Mouse (Mus musculus): ENCODE measurements around the gene Ssxb10.
A peak's percentile ranks its signal among the peaks of the same experiment; 100 is the strongest.
"Not testable (repeated sequence)": the region's sequence is repeated elsewhere in the genome, so short reads cannot be mapped to it uniquely, and the experiment has no call there.

The Ssxb10 gene

GRCm38 (mm10) chrX:8327124-8327523 is at the start of gene Ssxb10:
Ssxb10 (plus strand) TSS chrX:8327424.
- no peak for DNase-seq (ENCODE audit: low spot score in 2 of 2)

- DNase-seq (ENCODE audit: low spot score in 2 of 2) = no peak
Observed at GRCm38 (mm10) chrX:8288621-8289020, 38.6 kb upstream of the Ssxb10 start.

- DNase-seq (ENCODE audit: low spot score in 2 of 2) = no peak
Observed at GRCm38 (mm10) chrX:8309302-8309701, 17.9 kb upstream of the Ssxb10 start.

- peak in 1 of 2 experiments; percentile 13 for DNase-seq (ENCODE audit: low spot score in 2 of 2)
Observed at GRCm38 (mm10) chrX:8314905-8315304, 12.3 kb upstream of the Ssxb10 start.

- DNase-seq (ENCODE audit: low spot score in 2 of 2) = not testable (repeated sequence)
Observed at GRCm38 (mm10) chrX:8366678-8367077, 39.5 kb downstream of the Ssxb10 start, which contains the start of gene Ssxb9. Ssxb9 (plus strand) TSS chrX:8366978.
